Mouse (Mus musculus) hindbrain, embryonic 16.5 days (tissue): Measurements from ENCODE around the gene Hebp2. TPM values are rescaled to one million over a fixed set of nuclear protein-coding genes. Genes with fewer than 3 reads are reported as not detected.
"Not testable (repeated sequence)": the region's sequence is repeated elsewhere in the genome, so short reads cannot be mapped to it uniquely, and the experiment has no call there.

Source experiments
- ATAC-seq: fragments of 200-750 bp; cut with Nextera tagmentation; 2 replicates; pipeline ENCODE4 v1.8.0; 2017; ENCODE audit warnings: moderate TSS enrichment, moderate library complexity
- H3K27ac ChIP-seq: fragments of 300-500 bp; sonication (generic); 2 replicates; pipeline ENCODE4 v1.5.1; 2014; ENCODE audit warnings: low read depth, mild to moderate bottlenecking, control low read depth, low read length, moderate library complexity
- H3K27me3 ChIP-seq: fragments of 300-500 bp; sonication (generic); replicated peaks from 2 replicates; pipeline ENCODE4 v1.6.1; 2014; ENCODE audit warnings: low read length; ENCODE audit not compliant: control insufficient read depth, insufficient read depth
- H3K36me3 ChIP-seq: fragments of 300-500 bp; sonication (generic); 2 replicates; pipeline ENCODE4 v1.6.1; 2014; ENCODE audit warnings: mild to moderate bottlenecking, low read length, moderate library complexity, mixed read lengths; ENCODE audit not compliant: control insufficient read depth, insufficient read depth
- H3K4me1 ChIP-seq: fragments of 300-500 bp; sonication (generic); 2 replicates; pipeline ENCODE4 v1.6.1; 2014; ENCODE audit warnings: low read depth, low read length; ENCODE audit not compliant: control insufficient read depth, insufficient read depth
- H3K4me2 ChIP-seq: fragments of 300-500 bp; sonication (generic); 2 replicates; pipeline ENCODE4 v1.6.1; 2014; ENCODE audit warnings: mild to moderate bottlenecking, low read length, control low read depth, moderate library complexity
- H3K4me3 ChIP-seq: fragments of 300-500 bp; sonication (generic); 2 replicates; pipeline ENCODE4 v1.5.1; 2014; ENCODE audit warnings: mild to moderate bottlenecking, low read length, control low read depth, moderate library complexity
- H3K9ac ChIP-seq: fragments of 300-500 bp; sonication (generic); 2 replicates; pipeline ENCODE4 v1.6.1; 2014; ENCODE audit warnings: low read depth, mild to moderate bottlenecking, control low read depth, low read length, moderate library complexity
- H3K9me3 ChIP-seq: fragments of 300-500 bp; sonication (generic); 2 replicates; pipeline ENCODE4 v1.6.1; 2014; ENCODE audit warnings: mild to moderate bottlenecking, low read length, moderate library complexity; ENCODE audit not compliant: control insufficient read depth
- WGBS: fragments of 180-500 bp; shearing (Covaris S2); extraction: QIAGEN DNeasy Blood & Tissue Kit; methylation state at CpG from one replicate; pipeline ENCODE4 v1.1.7; 2014; 5-methylcytosine and 5-hydroxymethylcytosine counted together
- polyA plus RNA-seq: library from polyadenylated mRNA; unstranded; fragments of >200 nt; fragmentation: Nextera tagmentation; extraction: Ambion mirVana; gene quantifications from 2 replicates; pipeline ENCODE4 v1.2.1, GENCODE M21; 2015

Hebp2 gene
- 13.7 and 20.2 TPM in 2 replicates for polyA plus RNA-seq

DNA sequence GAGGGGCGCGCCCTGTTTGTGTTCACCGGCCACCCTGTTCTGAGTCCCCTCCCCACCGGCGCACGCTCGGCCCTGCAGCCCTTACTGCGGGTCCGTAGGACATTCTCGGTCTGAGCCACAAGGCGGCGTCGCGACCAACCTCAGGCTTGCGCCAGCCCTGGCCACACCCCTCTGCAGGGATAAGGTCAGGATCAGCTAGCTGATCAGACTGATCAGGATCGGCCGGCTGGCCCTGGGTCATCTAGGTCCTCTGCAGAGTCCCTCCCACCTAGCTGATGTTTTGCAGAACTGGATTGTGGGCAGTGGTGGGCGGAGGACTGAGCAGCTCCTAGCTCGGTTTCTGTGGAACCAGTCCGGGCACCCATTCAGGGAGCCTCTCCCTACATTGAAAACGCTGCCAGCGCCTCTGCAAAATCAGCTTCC, at the start of gene Hebp2:
Gene Hebp2 (minus strand): TSS at position 264 of the 423 bp plus-strand sequence.
- Histone ChIP-seq H3K4me1 (peaks cover 5% of the 10 kb centered on the region), H3K9me3 (no peaks in the 10 kb centered on the region), H3K27me3 (no peaks in the 10 kb centered on the region), H3K36me3 (no peaks in the 10 kb centered on the region), H3K9ac (peak within 1 kb of the TSS; percentile 87), H3K4me2 (peak within 1 kb of the TSS; percentile 96), H3K27ac (peak within 1 kb of the TSS; percentile 77), H3K4me3 (peak within 1 kb of the TSS; percentile 72)
- 0% methylated on average over 22 of the region's 22 CpGs for WGBS
- peak; percentile 91 for ATAC-seq

- H3K9ac ChIP-seq = no peak overlapping the region
- H3K4me2 ChIP-seq = no peak overlapping the region
- no peaks in the 10 kb centered on the region for H3K27me3 ChIP-seq
- no peak overlapping the region for H3K27ac ChIP-seq
- peaks cover 17% of the 10 kb centered on the region for H3K36me3 ChIP-seq
- ATAC-seq = no peak
- no peak overlapping the region for H3K4me3 ChIP-seq
- 90% methylated on average over 5 of the region's 5 CpGs for WGBS
- no peaks in the 10 kb centered on the region for H3K4me1 ChIP-seq
- no peaks in the 10 kb centered on the region for H3K9me3 ChIP-seq
Observed at GRCm38 (mm10) chr10:18589455-18589854, 43.6 kb upstream of the Hebp2 start.

- Histone ChIP-seq H3K27ac (no peak overlapping the region), H3K36me3 (peaks cover 3% of the 10 kb centered on the region; the same call in 1 of the 2 replicates), H3K9me3 (no peaks in the 10 kb centered on the region), H3K27me3 (no peaks in the 10 kb centered on the region), H3K4me2 (no peak overlapping the region), H3K4me1 (no peaks in the 10 kb centered on the region), H3K9ac (no peak overlapping the region), H3K4me3 (no peak overlapping the region)
- 5% methylated on average over 7 of the region's 7 CpGs for WGBS
- ATAC-seq = no peak
Observed at GRCm38 (mm10) chr10:18584188-18584587, 38.3 kb upstream of the Hebp2 start.

GRCm38 (mm10) chr10:18572581-18572980, 26.7 kb upstream of the Hebp2 start:
- no peaks in the 10 kb centered on the region for H3K27me3 ChIP-seq
- H3K4me2 ChIP-seq = no peak overlapping the region
- 56% methylated on average over 2 of the region's 2 CpGs for WGBS

DNA sequence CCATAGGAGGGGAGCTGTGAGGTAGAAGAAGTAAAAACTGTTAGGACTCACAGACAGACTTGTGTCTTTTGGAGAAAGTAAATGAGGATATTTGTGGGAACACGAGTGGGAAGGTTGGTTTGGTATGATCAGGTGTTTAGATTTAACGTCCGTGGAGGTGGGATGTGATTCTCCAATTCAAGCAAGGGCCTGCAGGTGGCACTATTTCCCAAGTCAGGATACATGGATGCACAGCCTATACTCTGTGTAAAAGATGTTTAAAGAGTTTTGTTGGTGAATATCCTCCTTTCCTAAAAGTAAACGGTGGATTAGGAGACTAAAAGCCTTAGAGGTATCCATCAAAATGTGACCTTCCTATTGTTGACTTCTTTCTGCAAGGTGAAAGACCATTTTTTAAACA, 17.1 kb upstream of the Hebp2 start:
- no peak overlapping the region for H3K4me3 ChIP-seq
- no peak overlapping the region for H3K9ac ChIP-seq
- no peak overlapping the region for H3K27ac ChIP-seq
- H3K27me3 ChIP-seq = no peaks in the 10 kb centered on the region
- no peak overlapping the region for H3K4me2 ChIP-seq
- no peaks in the 10 kb centered on the region for H3K4me1 ChIP-seq
- H3K9me3 ChIP-seq = no peaks in the 10 kb centered on the region
- WGBS = 7% methylated on average over 4 of the region's 4 CpGs
- no peaks in the 10 kb centered on the region for H3K36me3 ChIP-seq
- peak; percentile 73; the same call in 1 of the 2 replicates for ATAC-seq

More at GRCm38 (mm10) chr10:18572581-18572980, 26.7 kb upstream of the Hebp2 start:
- no peak overlapping the region for H3K4me3 ChIP-seq
- no peaks in the 10 kb centered on the region for H3K4me1 ChIP-seq
- no peak overlapping the region for H3K9ac ChIP-seq
- ATAC-seq = no peak
- no peaks in the 10 kb centered on the region for H3K36me3 ChIP-seq
- H3K27ac ChIP-seq = no peak overlapping the region
- no peaks in the 10 kb centered on the region; the same call in 1 of the 2 replicates for H3K9me3 ChIP-seq

DNA sequence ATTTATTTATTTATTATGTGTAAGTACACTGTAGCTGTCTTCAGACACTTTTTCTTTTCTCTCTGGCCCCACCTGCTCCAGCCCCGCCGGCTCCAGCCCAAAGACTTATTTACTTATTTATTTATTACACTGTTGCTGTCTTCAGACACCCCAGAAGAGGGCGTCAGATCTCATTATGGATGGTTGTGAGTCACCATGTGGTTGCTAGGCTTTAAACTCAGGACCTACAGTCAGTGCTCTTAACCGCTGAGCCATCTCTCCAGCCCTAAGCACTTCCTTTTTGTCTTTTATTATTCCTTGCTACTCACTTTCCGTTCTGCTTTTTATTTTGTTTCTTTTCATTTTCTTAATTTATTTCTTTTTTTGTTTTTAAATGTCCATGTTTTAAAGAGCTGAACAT, 15.6 kb upstream of the Hebp2 start:
- WGBS = 55% methylated on average over 5 of the region's 5 CpGs
- Histone ChIP-seq H3K27me3 (no peaks in the 10 kb centered on the region), H3K27ac (no peak overlapping the region), H3K9me3 (no peaks in the 10 kb centered on the region), H3K4me2 (no peak overlapping the region), H3K9ac (no peak overlapping the region), H3K4me3 (no peak overlapping the region), H3K36me3 (no peaks in the 10 kb centered on the region), H3K4me1 (no peaks in the 10 kb centered on the region)
- no peak for ATAC-seq

GRCm38 (mm10) chr10:18559076-18559475, 13.2 kb upstream of the Hebp2 start:
- not testable (repeated sequence) for H3K9ac ChIP-seq, H3K4me1 ChIP-seq, H3K9me3 ChIP-seq, H3K27me3 ChIP-seq, H3K4me3 ChIP-seq, H3K36me3 ChIP-seq, H3K4me2 ChIP-seq, H3K27ac ChIP-seq, ATAC-seq
- 87% methylated on average over 9 of the region's 9 CpGs for WGBS

GRCm38 (mm10) chr10:18549321-18550216, 3.7 kb upstream of the Hebp2 start:
- H3K4me1 ChIP-seq = peaks cover 5% of the 10 kb centered on the region
- H3K36me3 ChIP-seq = no peaks in the 10 kb centered on the region
- peak overlapping the region; percentile 48 for H3K4me3 ChIP-seq
- H3K27me3 ChIP-seq = no peaks in the 10 kb centered on the region
- peak overlapping the region; percentile 62 for H3K9ac ChIP-seq
- no peaks in the 10 kb centered on the region for H3K9me3 ChIP-seq
- peak overlapping the region; percentile 61; the same call in 1 of the 2 replicates for H3K27ac ChIP-seq
- ATAC-seq = peak; percentile 79
- H3K4me2 ChIP-seq = peak overlapping the region; percentile 78
- WGBS = under 1% methylated on average over 35 of the region's 35 CpGs

DNA sequence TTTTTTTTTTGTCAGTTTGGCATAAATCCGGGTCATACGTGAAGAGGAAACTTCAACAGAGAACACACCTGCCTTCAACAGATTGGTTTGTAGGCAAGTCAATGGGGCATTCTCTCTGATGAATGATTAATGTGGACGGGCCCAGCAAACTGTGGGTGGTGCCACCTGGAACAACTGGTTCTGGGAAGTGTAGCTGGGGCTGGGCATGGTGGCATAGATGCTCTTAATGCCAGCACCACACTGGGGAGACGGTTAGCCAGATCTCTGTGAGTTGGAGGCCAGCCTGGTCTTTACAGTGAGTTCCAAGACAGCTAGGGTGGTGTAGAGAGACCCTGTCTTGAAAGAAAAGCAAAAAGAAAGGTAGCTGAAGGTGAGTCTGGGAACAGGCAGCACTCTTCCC, 1.5 kb upstream of the Hebp2 start:
- no peak overlapping the region for H3K4me3 ChIP-seq
- no peak overlapping the region for H3K27ac ChIP-seq
- no peaks in the 10 kb centered on the region for H3K27me3 ChIP-seq
- 77% methylated on average over 4 of the region's 4 CpGs for WGBS
- H3K9ac ChIP-seq = no peak overlapping the region
- H3K4me1 ChIP-seq = peaks cover 5% of the 10 kb centered on the region
- no peaks in the 10 kb centered on the region for H3K9me3 ChIP-seq
- ATAC-seq = no peak
- H3K4me2 ChIP-seq = no peak overlapping the region
- H3K36me3 ChIP-seq = no peaks in the 10 kb centered on the region
